26 mouse cellular contexts compared by ENCODE assay signal in the genomic region with DNA sequence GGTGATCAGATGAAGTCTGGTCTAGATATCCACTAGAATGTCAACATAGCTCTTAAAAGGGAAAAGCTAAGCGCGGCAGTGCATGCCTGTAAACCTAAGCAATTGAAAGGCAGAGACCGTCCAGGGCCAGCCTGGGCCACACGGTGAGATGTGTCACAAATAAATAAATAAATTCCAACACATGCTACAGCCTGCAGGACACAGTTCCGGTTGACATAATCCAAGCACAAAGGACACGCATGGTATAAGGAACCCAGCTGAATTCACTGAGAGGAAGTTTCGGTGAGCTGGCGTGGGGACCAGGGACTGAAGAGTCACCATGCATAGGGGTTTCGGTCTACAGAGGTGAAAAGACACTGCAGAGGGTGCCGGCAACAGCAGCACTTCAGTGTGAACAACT. TPM values are rescaled to one million over a fixed set of nuclear protein-coding genes. Genes with fewer than 3 reads are reported as not detected.
"Had no signal": no experiment of that assay in that cellular context is flagged by ENCODE, and none has a peak within 500 bp of the region (broad histone marks: within the 10 kb centered on the region; RNA-seq: fewer than 3 reads in every experiment).

No protein-coding gene starts in this region.

- ATAC-seq: liver, embryonic 12.5 days; lung, postnatal 0 days; midbrain, embryonic 13.5 days; midbrain, embryonic 15.5 days had no signal

- DNase-seq: lung, adult 18-20 months; lung, postnatal 14 days; lung, postnatal 36 days; right cerebral cortex, postnatal 14 days; right cerebral cortex, postnatal 4 days; spleen, adult 18-20 months; thymus, adult 18-20 months; thymus, postnatal 14 days; thymus, postnatal 36 days had no signal

- H3K9me3 ChIP-seq: limb, embryonic 15.5 days; liver, embryonic 12.5 days; lung, embryonic 15.5 days; midbrain, embryonic 13.5 days; midbrain, embryonic 15.5 days; neural tube, embryonic 12.5 days had no signal

- H3K9ac ChIP-seq: limb, embryonic 15.5 days; liver, embryonic 12.5 days; liver, embryonic 14.5 days; lung, embryonic 15.5 days; midbrain, embryonic 13.5 days; midbrain, embryonic 15.5 days; neural tube, embryonic 12.5 days had no signal

- H3K27ac ChIP-seq: limb, embryonic 15.5 days; liver, embryonic 12.5 days; liver, embryonic 14.5 days; lung, embryonic 15.5 days; macrophage; midbrain, embryonic 13.5 days; midbrain, embryonic 15.5 days; neural tube, embryonic 12.5 days had no signal

- H3K36me3 ChIP-seq: liver, embryonic 12.5 days; lung, embryonic 15.5 days; midbrain, embryonic 15.5 days; neural tube, embryonic 12.5 days had no signal

- H3K4me3 ChIP-seq: limb, embryonic 15.5 days; liver, embryonic 12.5 days; lung, embryonic 15.5 days; megakaryocyte, embryonic 14.5 days; midbrain, embryonic 13.5 days; midbrain, embryonic 15.5 days; neural tube, embryonic 12.5 days had no signal

- H3K27me3 ChIP-seq: limb, embryonic 15.5 days; midbrain, embryonic 13.5 days; midbrain, embryonic 15.5 days; neural tube, embryonic 12.5 days had no signal

- H3K4me2 ChIP-seq: limb, embryonic 15.5 days; liver, embryonic 12.5 days; lung, embryonic 15.5 days; midbrain, embryonic 13.5 days; midbrain, embryonic 15.5 days; neural tube, embryonic 12.5 days had no signal

RNA-seq across cellular contexts. Expression of a gene that starts 10.3 kb away (rescaled TPM):
- polyA plus RNA-seq: macrophage had no signal

RNA-seq across cellular contexts. Expression of a gene that starts 39.7 kb away (rescaled TPM):
- polyA plus RNA-seq: liver, adult 2 months had no signal

RNA-seq across cellular contexts. Expression of a gene that starts 39.7 kb away (rescaled TPM):
- polyA plus RNA-seq: limb, embryonic 15.5 days; liver, adult 2 months; liver, embryonic 12.5 days; liver, embryonic 16.5 days; lung, embryonic 15.5 days; macrophage; neural tube, embryonic 12.5 days; small intestine, adult 2 months; stomach, embryonic 14.5 days; thymus, postnatal 0 days had no signal

RNA-seq across cellular contexts. Expression of a gene that starts 46.5 kb away (rescaled TPM):
- polyA plus RNA-seq: limb, embryonic 15.5 days; liver, adult 2 months; liver, embryonic 12.5 days; liver, embryonic 14.5 days; liver, embryonic 16.5 days; lung, embryonic 15.5 days; lung, postnatal 0 days; macrophage; midbrain, postnatal 0 days; neural tube, embryonic 12.5 days; neural tube, embryonic 14.5 days; small intestine, adult 2 months; stomach, embryonic 14.5 days had no signal
